Comparison of ENCODE assay signal across 8 mouse cellular contexts in genomic region chr19:53649361-53649760, GRCm38 (mm10). TPM values are rescaled to one million over a fixed set of nuclear protein-coding genes. Genes with fewer than 3 reads are reported as not detected.
A peak's percentile ranks its signal among the peaks of the same experiment; 100 is the strongest.
DNase-seq lines count a peak whose midpoint lies in the region; ATAC-seq and TF ChIP-seq lines count a peak whose summit lies in the region.

No protein-coding gene starts in this region.

- no peak overlapping the region for H3K4me2 ChIP-seq in hindbrain, embryonic 13.5 days
- no peak overlapping the region for H3K4me2 ChIP-seq in lung, postnatal 0 days (replicated peaks; ENCODE audit: low read depth, low read length)
- no peak overlapping the region for H3K4me2 ChIP-seq in heart, embryonic 12.5 days

- H3K36me3 ChIP-seq in hindbrain, embryonic 13.5 days = peaks cover 24% of the 10 kb centered on the region
- peaks cover 46% of the 10 kb centered on the region for H3K36me3 ChIP-seq in hindbrain, embryonic 10.5 days
- peaks cover 20% of the 10 kb centered on the region for H3K36me3 ChIP-seq in lung, postnatal 0 days (ENCODE audit: insufficient read depth, low read length)
- peaks cover 25% of the 10 kb centered on the region for H3K36me3 ChIP-seq in heart, embryonic 12.5 days

- H3K9ac ChIP-seq in hindbrain, embryonic 13.5 days = 0 out of 2 replicates have a peak overlapping the region, but pooled peaks have one; percentile 19
- H3K9ac ChIP-seq in lung, postnatal 0 days (replicated peaks; ENCODE audit: low read depth) = no peak overlapping the region
- no peak overlapping the region for H3K9ac ChIP-seq in heart, embryonic 12.5 days

- no peaks in the 10 kb centered on the region for H3K27me3 ChIP-seq in hindbrain, embryonic 13.5 days
- H3K27me3 ChIP-seq in hindbrain, embryonic 10.5 days (ENCODE audit: insufficient read depth, poor library complexity, severe bottlenecking) = no peaks in the 10 kb centered on the region
- no peaks in the 10 kb centered on the region for H3K27me3 ChIP-seq in lung, postnatal 0 days (replicated peaks; ENCODE audit: insufficient read depth, low read length)
- H3K27me3 ChIP-seq in heart, embryonic 12.5 days (replicated peaks) = no peaks in the 10 kb centered on the region

- TF ChIP-seq CTCF in lung, postnatal 0 days (IDR thresholded peaks at IDR 0.05) = peak; percentile 44

- H3K9me3 ChIP-seq in hindbrain, embryonic 13.5 days = no peaks in the 10 kb centered on the region
- H3K9me3 ChIP-seq in hindbrain, embryonic 10.5 days = no peaks in the 10 kb centered on the region
- H3K9me3 ChIP-seq in lung, postnatal 0 days (ENCODE audit: low read length) = no peaks in the 10 kb centered on the region
- no peaks in the 10 kb centered on the region for H3K9me3 ChIP-seq in heart, embryonic 12.5 days (replicated peaks)

- no peak for DNase-seq in hindbrain, embryonic 10.5 days (ENCODE audit: low spot score)
- no peak for DNase-seq in lung, postnatal 0 days (ENCODE audit: low spot score)
- DNase-seq in lung, postnatal 14 days = no peak
- DNase-seq in retina, embryonic 14.5 days (ENCODE audit: low spot score) = peak; percentile 52
- no peak for DNase-seq in gastrocnemius, postnatal 4 days (ENCODE audit: low spot score in 2 of 2)
- DNase-seq in spleen, adult 12 weeks (ENCODE audit: low spot score) = no peak

- WGBS in hindbrain, embryonic 13.5 days = 89% methylated on average over 6 of the region's 6 CpGs
- WGBS in hindbrain, embryonic 10.5 days = 86% methylated on average over 6 of the region's 6 CpGs
- WGBS in lung, postnatal 0 days = 85% methylated on average over 6 of the region's 6 CpGs
- 70% methylated on average over 6 of the region's 6 CpGs for WGBS in heart, embryonic 12.5 days

- no peak for TF ChIP-seq EP300 in lung, postnatal 0 days (IDR thresholded peaks at IDR 0.05)

- H3K4me3 ChIP-seq in hindbrain, embryonic 13.5 days = no peak overlapping the region
- H3K4me3 ChIP-seq in hindbrain, embryonic 10.5 days = no peak overlapping the region
- no peak overlapping the region for H3K4me3 ChIP-seq in lung, postnatal 0 days (ENCODE audit: low read depth, low read length)
- no peak overlapping the region for H3K4me3 ChIP-seq in heart, embryonic 12.5 days

- H3K27ac ChIP-seq in hindbrain, embryonic 13.5 days = no peak overlapping the region
- no peak overlapping the region for H3K27ac ChIP-seq in hindbrain, embryonic 10.5 days
- H3K27ac ChIP-seq in lung, postnatal 0 days (ENCODE audit: low read length) = no peak overlapping the region
- peak overlapping the region; percentile 3; the same call in 1 of the 2 replicates for H3K27ac ChIP-seq in heart, embryonic 12.5 days (ENCODE audit: poor library complexity, severe bottlenecking)

- H3K4me1 ChIP-seq in hindbrain, embryonic 13.5 days (replicated peaks) = peaks cover 29% of the 10 kb centered on the region
- H3K4me1 ChIP-seq in hindbrain, embryonic 10.5 days (replicated peaks) = peaks cover 29% of the 10 kb centered on the region
- H3K4me1 ChIP-seq in lung, postnatal 0 days (ENCODE audit: insufficient read depth, low read depth, low read length) = peaks cover 7% of the 10 kb centered on the region; the same call in 1 of the 2 replicates
- peaks cover 43% of the 10 kb centered on the region for H3K4me1 ChIP-seq in heart, embryonic 12.5 days (replicated peaks)

- no peak for ATAC-seq in hindbrain, embryonic 13.5 days (ENCODE audit: low FRiP score)
- no peak for ATAC-seq in lung, postnatal 0 days
- ATAC-seq in heart, embryonic 12.5 days (ENCODE audit: insufficient number of reproducible peaks, low FRiP score) = no peak

RNA-seq across cellular contexts. Expression of gene Rbm20, which starts 27.7 kb away (rescaled TPM):
- 0.51 and 0.70 TPM in 2 replicates for polyA plus RNA-seq in hindbrain, embryonic 13.5 days (2015; fragmentation: Nextera tagmentation; extraction: Ambion mirVana)
- 0.42 and 1.1 TPM in 2 replicates for polyA plus RNA-seq in hindbrain, embryonic 10.5 days (2016; fragmentation: Nextera tagmentation; extraction: Ambion mirVana)
- 0.51 and 0.58 TPM in 2 replicates for polyA plus RNA-seq in lung, postnatal 0 days (2015; fragmentation: Nextera tagmentation; extraction: Ambion mirVana)
- 51.8 and 54.0 TPM in 2 replicates for polyA plus RNA-seq in heart, embryonic 12.5 days (2016; fragmentation: Nextera tagmentation; extraction: Ambion mirVana)
- total RNA-seq in gastrocnemius, postnatal 4 days (2021) = 10 to 100 TPM; 53.7 to 62.8 TPM

RNA-seq across cellular contexts. Expression of gene Smc3, which starts 49.2 kb away (rescaled TPM):
- 68.0 and 69.6 TPM in 2 replicates for polyA plus RNA-seq in hindbrain, embryonic 13.5 days (2015; fragmentation: Nextera tagmentation; extraction: Ambion mirVana)
- 42.4 and 69.1 TPM in 2 replicates for polyA plus RNA-seq in hindbrain, embryonic 10.5 days (2016; fragmentation: Nextera tagmentation; extraction: Ambion mirVana)
- 32.8 and 34.8 TPM in 2 replicates for polyA plus RNA-seq in lung, postnatal 0 days (2015; fragmentation: Nextera tagmentation; extraction: Ambion mirVana)
- 45.6 and 47.1 TPM in 2 replicates for polyA plus RNA-seq in heart, embryonic 12.5 days (2016; fragmentation: Nextera tagmentation; extraction: Ambion mirVana)
- total RNA-seq in gastrocnemius, postnatal 4 days (2021) = 10 to 100 TPM; 35.8 to 42.2 TPM

Comparison
In these comparisons a context has a peak if more than half of its experiments do, and no peak if none do; other contexts are left out.
1. RNA of gene Rbm20, which starts 27.7 kb away (polyA plus RNA-seq): 51.8 to 54.0 TPM in heart, embryonic 12.5 days; 0.42 to 1.1 TPM in hindbrain, embryonic 10.5 days, 0.51 to 0.58 TPM in lung, postnatal 0 days and 0.51 to 0.70 TPM in hindbrain, embryonic 13.5 days; every median in the first group is over 10 times any median in the second.